Mouse (Mus musculus) brown adipose tissue, adult 24 weeks (tissue): ENCODE data around the gene E130308A19Rik. TPM values are rescaled to one million over a fixed set of nuclear protein-coding genes. Genes with fewer than 3 reads are reported as not detected.
A peak's percentile ranks its signal among the peaks of the same experiment; 100 is the strongest.

Experiments used
- H3K27ac ChIP-seq: fragments of 200-500 bp; replicated peaks from 2 replicates; pipeline ENCODE4 v1.5.1; 2012; ENCODE audit warnings: low read depth, mild to moderate bottlenecking, low read length
- H3K4me1 ChIP-seq: fragments of 200-500 bp; 2 replicates; pipeline ENCODE4 v1.6.1; 2012; ENCODE audit warnings: low read length, mixed read lengths; ENCODE audit not compliant: control insufficient read depth, insufficient read depth, insufficient read length
- H3K4me3 ChIP-seq: fragments of 200-500 bp; 2 replicates; pipeline ENCODE4 v1.5.1; 2012; ENCODE audit warnings: low read depth, mild to moderate bottlenecking, low read length, moderate library complexity; ENCODE audit not compliant: insufficient read depth
- polyA plus RNA-seq: library from polyadenylated mRNA; stranded (reverse); fragments of >200 nt; gene quantifications from 2 replicates; pipeline ENCODE4 v1.2.4, GENCODE M21; 2012; ENCODE audit not compliant: missing spikeins, insufficient read depth, insufficient read length

E130308A19Rik gene
- polyA plus RNA-seq, 1 experiment, result 1.7 TPM

DNA sequence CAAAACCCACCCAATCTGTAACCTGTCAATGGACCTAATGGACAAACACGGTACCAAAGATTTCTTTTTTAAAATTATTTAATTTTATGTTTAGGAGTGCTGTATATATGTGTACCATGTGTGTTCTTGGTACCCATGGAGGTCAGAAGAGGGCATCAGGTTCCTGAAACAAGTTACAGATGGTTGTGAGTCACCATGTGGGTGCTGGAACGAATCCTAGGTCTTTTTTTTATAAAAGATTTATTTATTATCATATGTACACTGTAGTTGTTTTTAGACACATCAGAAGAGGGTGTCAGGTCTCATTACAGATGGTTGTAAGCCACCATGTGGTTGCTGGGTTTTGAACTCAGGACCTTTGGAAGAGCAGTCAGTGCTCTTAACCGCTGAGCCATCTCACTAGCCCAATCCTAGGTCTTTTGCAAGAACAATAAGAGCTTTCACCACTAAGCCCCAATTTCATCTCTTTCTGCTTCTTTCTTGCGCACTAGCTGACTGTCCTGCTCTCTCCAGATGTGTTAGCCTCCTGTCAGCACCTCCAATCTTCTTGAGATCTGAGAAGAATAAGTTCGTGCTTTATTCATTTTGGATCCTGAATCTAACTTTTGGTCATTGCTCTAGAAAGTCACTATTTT is 6.3 kb upstream of the E130308A19Rik start:
- Histone ChIP-seq H3K4me1 (no peaks in the 10 kb centered on the region), H3K4me3 (no peak overlapping the region), H3K27ac (no peak overlapping the region)

- peak overlapping the region; percentile 57 for H3K27ac ChIP-seq
Observed at GRCm38 (mm10) chr4:59625676-59625997, 374 bp upstream of the E130308A19Rik start.

DNA sequence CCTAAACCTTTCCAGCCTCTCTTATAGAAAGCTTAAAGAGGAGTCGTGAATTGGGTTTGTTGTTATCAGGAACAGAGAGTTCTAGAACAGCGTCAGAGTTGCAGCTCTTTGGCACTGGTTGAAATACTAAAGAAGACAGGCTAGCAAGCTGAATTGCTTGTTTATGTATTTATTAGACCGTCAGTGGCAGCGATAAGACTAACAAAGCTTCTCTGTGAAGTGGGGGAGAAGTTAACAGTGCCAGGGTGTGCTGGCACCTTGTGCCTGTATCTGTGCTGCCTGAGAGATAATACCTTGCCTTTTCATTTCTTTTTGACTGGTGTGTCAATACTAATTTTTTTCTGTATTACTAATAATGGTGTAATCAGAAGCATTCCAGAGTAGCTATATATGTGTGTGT is 2.2 kb downstream of the E130308A19Rik start:
- H3K4me3 ChIP-seq, result no peak overlapping the region
- no peak overlapping the region for H3K27ac ChIP-seq
- H3K4me1 ChIP-seq, result no peaks in the 10 kb centered on the region

More at GRCm38 (mm10) chr4:59625676-59625997, 374 bp upstream of the E130308A19Rik start:
- Histone ChIP-seq H3K4me3 (peak overlapping the region; percentile 85), H3K4me1 (no peaks in the 10 kb centered on the region)

- no peak overlapping the region for H3K27ac ChIP-seq
- no peak overlapping the region for H3K4me3 ChIP-seq
- no peaks in the 10 kb centered on the region for H3K4me1 ChIP-seq
Observed at GRCm38 (mm10) chr4:59629076-59629874, 3.3 kb downstream of the E130308A19Rik start.

- Histone ChIP-seq H3K4me3 (no peak overlapping the region), H3K27ac (no peak overlapping the region), H3K4me1 (no peaks in the 10 kb centered on the region)
Observed at GRCm38 (mm10) chr4:59630122-59630521, 4.1 kb downstream of the E130308A19Rik start.

- Histone ChIP-seq H3K27ac (no peak overlapping the region), H3K4me1 (peaks cover 3% of the 10 kb centered on the region; the same call in 1 of the 2 replicates), H3K4me3 (no peak overlapping the region)
Observed at GRCm38 (mm10) chr4:59634532-59634931, 8.5 kb downstream of the E130308A19Rik start.

DNA sequence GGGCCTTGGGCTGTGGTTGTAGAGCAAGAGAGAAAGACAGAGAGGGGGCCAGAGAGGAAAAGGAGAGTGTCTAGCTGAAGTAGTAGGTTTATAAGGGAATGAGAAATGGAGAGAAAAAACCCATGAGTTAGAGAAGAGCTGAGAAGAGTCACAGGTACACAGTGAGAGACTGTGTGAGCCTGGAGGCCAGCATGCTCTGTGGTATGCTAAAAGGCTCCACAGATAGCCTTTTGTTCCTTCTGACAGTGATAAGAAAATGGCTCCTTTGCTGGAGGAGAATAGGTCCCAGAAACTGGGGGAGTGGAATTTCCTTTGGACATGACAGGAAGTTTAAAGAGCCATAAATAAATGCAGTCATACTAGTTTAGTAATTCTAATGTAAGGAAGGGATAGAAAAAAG is 13.2 kb downstream of the E130308A19Rik start:
- peaks cover 3% of the 10 kb centered on the region; the same call in 1 of the 2 replicates for H3K4me1 ChIP-seq
- H3K4me3 ChIP-seq, result no peak overlapping the region
- H3K27ac ChIP-seq, result no peak overlapping the region

DNA sequence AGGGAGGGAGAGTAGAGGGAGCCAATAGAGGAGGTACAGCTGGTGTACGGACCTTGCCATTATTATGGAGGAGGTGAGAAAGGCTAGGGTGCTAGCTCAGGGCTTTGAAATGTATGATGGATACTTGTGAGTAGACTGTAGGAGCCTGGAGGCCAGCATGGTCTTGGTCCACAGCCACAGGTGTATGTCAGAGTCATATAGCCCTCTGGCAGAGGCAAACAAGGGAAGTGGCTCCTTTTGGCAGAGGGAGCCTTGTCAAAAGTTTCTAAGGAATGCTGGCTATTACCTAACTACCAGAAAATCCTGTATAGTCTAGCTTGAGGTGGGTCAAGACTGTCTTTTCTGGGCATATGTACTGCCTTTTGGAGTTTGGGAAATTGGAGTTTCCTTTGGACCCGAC is 14.7 kb downstream of the E130308A19Rik start:
- no peak overlapping the region for H3K27ac ChIP-seq
- H3K4me3 ChIP-seq, result no peak overlapping the region
- peaks cover 3% of the 10 kb centered on the region; the same call in 1 of the 2 replicates for H3K4me1 ChIP-seq

- H3K27ac ChIP-seq, result no peak overlapping the region
- H3K4me3 ChIP-seq, result no peak overlapping the region
- peaks cover 3% of the 10 kb centered on the region; the same call in 1 of the 2 replicates for H3K4me1 ChIP-seq
Observed at GRCm38 (mm10) chr4:59642039-59642438, 16.0 kb downstream of the E130308A19Rik start.

DNA sequence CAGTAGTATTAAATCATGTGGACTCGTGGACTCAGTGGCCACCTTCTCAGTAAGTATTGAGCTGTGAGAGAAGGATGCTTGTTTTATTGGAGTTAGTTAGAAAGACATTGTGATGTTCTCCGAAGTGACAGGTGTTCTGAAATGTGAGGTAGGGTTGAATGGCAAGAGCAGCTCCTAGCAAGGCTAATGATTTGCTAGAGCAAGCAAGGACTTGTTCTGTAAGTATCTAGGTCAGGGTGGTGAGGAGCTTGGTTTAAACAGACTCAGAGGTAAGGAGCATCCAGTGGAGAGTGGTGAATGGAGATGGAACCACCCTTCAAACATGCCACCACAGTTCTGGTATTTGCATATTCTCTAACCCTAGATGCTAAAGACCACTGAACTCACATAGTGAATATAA is 16.6 kb downstream of the E130308A19Rik start:
- peaks cover 3% of the 10 kb centered on the region; the same call in 1 of the 2 replicates for H3K4me1 ChIP-seq
- no peak overlapping the region for H3K27ac ChIP-seq
- H3K4me3 ChIP-seq, result no peak overlapping the region

DNA sequence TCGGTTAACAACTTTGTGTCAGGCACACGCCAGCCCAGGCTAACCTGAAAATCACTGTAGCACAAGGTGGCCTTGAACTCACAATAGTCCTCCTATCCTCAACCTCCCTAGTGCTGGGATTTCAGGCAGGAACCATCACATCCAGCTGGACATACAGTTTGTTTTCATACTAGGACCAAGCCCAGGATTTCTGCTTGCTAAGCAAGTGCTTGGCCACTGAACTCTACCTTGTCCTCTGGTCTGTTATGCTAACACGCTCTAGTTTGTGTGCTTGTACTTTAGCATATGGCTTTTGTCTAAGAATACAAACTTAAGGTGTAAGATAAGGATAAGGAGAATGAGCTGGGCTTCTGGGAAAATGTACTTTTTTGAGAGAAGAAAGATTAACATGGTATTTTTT is 18.4 kb downstream of the E130308A19Rik start:
- Histone ChIP-seq H3K27ac (no peak overlapping the region), H3K4me1 (no peaks in the 10 kb centered on the region; the same call in 1 of the 2 replicates)

DNA sequence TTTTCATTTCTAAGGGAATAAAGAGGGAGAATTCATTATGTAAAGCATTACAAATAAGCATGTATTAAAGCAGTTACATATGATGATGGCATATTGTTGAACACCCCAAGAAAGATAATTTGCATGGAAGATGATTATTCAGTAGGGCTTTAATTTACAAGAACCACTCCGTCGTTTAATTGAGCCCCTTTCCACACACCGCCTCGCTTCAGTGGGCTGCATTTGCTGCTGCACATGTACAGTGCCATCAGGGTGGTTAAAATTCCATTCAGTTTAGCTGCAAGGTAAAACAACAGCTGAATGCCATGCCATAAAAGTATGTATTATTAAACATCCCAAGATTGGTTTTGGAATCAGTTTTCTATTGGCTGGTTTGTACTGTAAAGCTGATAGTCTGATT is 19.0 kb downstream of the E130308A19Rik start:
- no peak overlapping the region for H3K4me3 ChIP-seq
- no peaks in the 10 kb centered on the region; the same call in 1 of the 2 replicates for H3K4me1 ChIP-seq
- no peak overlapping the region for H3K27ac ChIP-seq

More for the DNA sequence above, 18.4 kb downstream of the E130308A19Rik start:
- no peak overlapping the region for H3K4me3 ChIP-seq

GRCm38 (mm10) chr4:59645610-59646009 is 19.6 kb downstream of the E130308A19Rik start:
- Histone ChIP-seq H3K27ac (no peak overlapping the region), H3K4me3 (no peak overlapping the region), H3K4me1 (no peaks in the 10 kb centered on the region; the same call in 1 of the 2 replicates)

DNA sequence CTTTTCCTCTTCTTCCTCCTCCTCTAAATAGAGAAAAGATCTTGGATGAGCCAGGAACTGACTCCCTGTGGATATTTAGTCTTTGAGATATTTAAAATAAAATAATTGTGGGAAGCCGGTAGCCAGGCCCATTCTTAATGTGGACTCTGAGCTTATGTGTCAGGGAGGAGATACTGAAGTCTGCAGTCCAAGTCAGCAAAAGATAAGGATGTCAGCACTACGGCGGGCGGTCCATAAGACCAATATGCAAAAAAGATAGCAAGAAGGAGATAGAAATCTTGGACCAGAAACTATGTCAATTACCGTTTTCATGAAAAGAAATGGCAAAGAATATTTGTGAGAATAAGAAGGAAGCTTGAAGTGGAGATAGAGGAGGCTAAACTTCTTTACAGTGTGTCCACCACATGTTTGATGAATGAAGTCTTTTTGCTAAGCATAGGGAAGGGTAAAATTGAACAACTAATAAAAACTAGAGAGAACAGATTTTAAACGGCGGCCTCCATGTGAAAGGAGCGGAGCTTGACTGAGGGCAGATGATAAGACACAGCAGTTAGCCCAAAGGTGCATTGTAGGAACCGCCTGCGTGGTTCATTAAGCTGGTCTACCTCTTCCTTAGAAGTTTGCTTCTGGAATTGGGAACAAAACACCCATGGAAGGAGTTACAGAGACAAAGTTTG is 20.1 kb downstream of the E130308A19Rik start:
- H3K27ac ChIP-seq, result no peak overlapping the region
- H3K4me3 ChIP-seq, result no peak overlapping the region
- H3K4me1 ChIP-seq, result no peaks in the 10 kb centered on the region; the same call in 1 of the 2 replicates

- Histone ChIP-seq H3K4me1 (no peaks in the 10 kb centered on the region), H3K27ac (no peak overlapping the region), H3K4me3 (no peak overlapping the region)
Observed at GRCm38 (mm10) chr4:59649119-59649518, 23.1 kb downstream of the E130308A19Rik start.
